Mouse (Mus musculus): ENCODE results near the gene Ncoa6. TPM values are rescaled to one million over a fixed set of nuclear protein-coding genes. Genes with fewer than 3 reads are reported as not detected.
A peak's percentile ranks its signal among the peaks of the same experiment; 100 is the strongest.

The Ncoa6 gene
- polyA plus RNA-seq, 1 experiment from 2014 or later = 16.7 TPM

DNA sequence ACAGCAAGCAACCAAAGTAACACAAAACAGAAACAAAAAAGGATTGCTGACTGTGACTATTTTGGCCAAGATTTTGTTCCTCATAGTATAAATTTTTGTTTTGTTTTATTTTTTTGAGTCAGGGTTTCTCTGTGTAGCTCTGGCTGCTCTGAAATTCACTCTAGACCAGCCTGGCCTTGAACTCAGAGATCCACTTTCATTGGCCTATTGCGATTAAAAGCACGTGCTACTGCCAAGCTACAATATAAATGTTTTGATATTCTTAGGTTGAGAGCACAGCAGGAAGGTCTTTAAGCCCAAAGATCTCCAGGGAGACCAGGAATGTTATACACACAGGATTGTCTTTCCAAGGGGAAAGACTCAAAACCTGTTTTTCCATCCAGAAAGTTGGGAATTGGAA lies 30.2 kb downstream of the Ncoa6 start:
- H3K4me2 ChIP-seq (replicated peaks; ENCODE audit: low read depth, low read length) = no peak overlapping the region
- H3K27me3 ChIP-seq (replicated peaks; ENCODE audit: insufficient read depth, low read length) = no peaks in the 10 kb centered on the region
- H3K36me3 ChIP-seq (ENCODE audit: insufficient read depth, low read length) = no peaks in the 10 kb centered on the region
- H3K27ac ChIP-seq (ENCODE audit: low read length) = no peak overlapping the region
- no peaks in the 10 kb centered on the region for H3K4me1 ChIP-seq (ENCODE audit: insufficient read depth, low read depth, low read length)
- DNase-seq (ENCODE audit: low spot score) (no peak), ATAC-seq (no peak)
- H3K9ac ChIP-seq (replicated peaks; ENCODE audit: low read depth) = no peak overlapping the region
- WGBS = 41% methylated on average over 2 of the region's 2 CpGs
- H3K9me3 ChIP-seq (ENCODE audit: low read length) = no peaks in the 10 kb centered on the region
- H3K4me3 ChIP-seq (ENCODE audit: low read depth, low read length) = no peak overlapping the region
- TF ChIP-seq EP300 (IDR thresholded peaks at IDR 0.05) (no peak), CTCF (IDR thresholded peaks at IDR 0.05) (no peak)

DNA sequence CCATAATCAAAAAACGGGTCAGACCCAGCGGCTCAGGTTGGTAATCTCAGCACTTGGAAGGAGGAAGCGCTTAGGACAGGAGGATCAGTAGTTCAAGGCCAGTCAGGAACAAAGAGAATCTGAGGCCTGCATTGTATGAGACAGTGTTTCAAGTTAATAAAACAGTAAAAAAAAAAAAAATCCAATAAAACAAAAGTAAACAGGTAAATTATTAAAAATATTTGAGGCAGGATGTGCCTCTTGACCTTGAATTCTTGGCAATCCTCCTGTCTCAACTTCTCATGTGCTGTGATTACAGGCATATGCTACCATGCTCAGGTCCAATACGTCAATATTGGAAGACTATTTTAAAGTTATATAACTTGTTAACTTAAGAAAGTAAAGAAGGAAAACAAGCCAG lies 30.8 kb downstream of the Ncoa6 start:
- no peak overlapping the region for H3K9ac ChIP-seq (replicated peaks; ENCODE audit: low read depth)
- no peak overlapping the region for H3K4me3 ChIP-seq (ENCODE audit: low read depth, low read length)
- H3K27ac ChIP-seq (ENCODE audit: low read length) = no peak overlapping the region
- ATAC-seq (no peak), DNase-seq (ENCODE audit: low spot score) (no peak)
- TF ChIP-seq CTCF (IDR thresholded peaks at IDR 0.05) (no peak), EP300 (IDR thresholded peaks at IDR 0.05) (no peak)
- H3K9me3 ChIP-seq (ENCODE audit: low read length) = no peaks in the 10 kb centered on the region
- no peaks in the 10 kb centered on the region for H3K4me1 ChIP-seq (ENCODE audit: insufficient read depth, low read depth, low read length)
- H3K36me3 ChIP-seq (ENCODE audit: insufficient read depth, low read length) = no peaks in the 10 kb centered on the region
- H3K4me2 ChIP-seq (replicated peaks; ENCODE audit: low read depth, low read length) = no peak overlapping the region
- no peaks in the 10 kb centered on the region for H3K27me3 ChIP-seq (replicated peaks; ENCODE audit: insufficient read depth, low read length)
- WGBS = 80% methylated on average over 4 of the region's 4 CpGs

GRCm38 (mm10) chr2:155436445-155436844 lies 37.2 kb downstream of the Ncoa6 start:
- no peak overlapping the region for H3K4me2 ChIP-seq (replicated peaks; ENCODE audit: low read depth, low read length)
- TF ChIP-seq CTCF (IDR thresholded peaks at IDR 0.05) (peak; percentile 60), EP300 (IDR thresholded peaks at IDR 0.05) (no peak)
- peaks cover 14% of the 10 kb centered on the region; the same call in 1 of the 2 replicates for H3K36me3 ChIP-seq (ENCODE audit: insufficient read depth, low read length)
- H3K9ac ChIP-seq (replicated peaks; ENCODE audit: low read depth) = no peak overlapping the region
- no peaks in the 10 kb centered on the region for H3K9me3 ChIP-seq (ENCODE audit: low read length)
- H3K4me3 ChIP-seq (ENCODE audit: low read depth, low read length) = no peak overlapping the region
- no peak overlapping the region for H3K27ac ChIP-seq (ENCODE audit: low read length)
- H3K27me3 ChIP-seq (replicated peaks; ENCODE audit: insufficient read depth, low read length) = no peaks in the 10 kb centered on the region
- no peaks in the 10 kb centered on the region for H3K4me1 ChIP-seq (ENCODE audit: insufficient read depth, low read depth, low read length)
- ATAC-seq (no peak), DNase-seq (ENCODE audit: low spot score) (peak; percentile 37)

- Histone ChIP-seq H3K4me1 (ENCODE audit: insufficient read depth, low read depth, low read length) (no peaks in the 10 kb centered on the region), H3K9ac (replicated peaks; ENCODE audit: low read depth) (no peak overlapping the region), H3K27ac (ENCODE audit: low read length) (no peak overlapping the region), H3K4me2 (replicated peaks; ENCODE audit: low read depth, low read length) (no peak overlapping the region), H3K9me3 (ENCODE audit: low read length) (no peaks in the 10 kb centered on the region), H3K27me3 (replicated peaks; ENCODE audit: insufficient read depth, low read length) (no peaks in the 10 kb centered on the region), H3K4me3 (ENCODE audit: low read depth, low read length) (no peak overlapping the region), H3K36me3 (ENCODE audit: insufficient read depth, low read length) (peaks cover 25% of the 10 kb centered on the region)
- ATAC-seq (no peak), DNase-seq (ENCODE audit: low spot score) (no peak)
- 77% methylated on average over 2 of the region's 2 CpGs for WGBS
- TF ChIP-seq CTCF (IDR thresholded peaks at IDR 0.05) (no peak), EP300 (IDR thresholded peaks at IDR 0.05) (no peak)
Measured at GRCm38 (mm10) chr2:155420911-155421310, 52.8 kb downstream of the Ncoa6 start.

DNA sequence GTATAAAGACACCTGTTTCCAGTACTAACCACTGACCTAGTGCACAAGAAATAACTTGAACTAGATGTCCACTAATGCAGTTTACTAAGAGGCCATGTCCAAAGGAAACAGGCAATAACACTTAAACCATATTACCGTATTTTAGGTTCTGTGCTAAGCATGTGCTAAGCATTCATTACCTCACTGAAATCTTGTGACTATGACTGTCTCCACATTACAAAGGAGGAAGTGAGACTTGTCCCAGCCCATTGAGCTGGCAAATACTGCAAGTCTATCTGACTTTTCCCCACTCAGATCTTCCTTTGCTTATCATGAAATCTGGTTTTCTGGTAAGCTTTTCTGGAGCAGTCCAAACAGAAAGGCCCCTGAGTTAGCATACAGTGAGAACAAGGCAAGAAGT lies 69.1 kb downstream of the Ncoa6 start:
- Histone ChIP-seq H3K36me3 (ENCODE audit: insufficient read depth, low read length) (peaks cover 40% of the 10 kb centered on the region), H3K27ac (ENCODE audit: low read length) (no peak overlapping the region), H3K4me1 (ENCODE audit: insufficient read depth, low read depth, low read length) (no peaks in the 10 kb centered on the region), H3K9me3 (ENCODE audit: low read length) (no peaks in the 10 kb centered on the region), H3K4me3 (ENCODE audit: low read depth, low read length) (no peak overlapping the region), H3K27me3 (replicated peaks; ENCODE audit: insufficient read depth, low read length) (no peaks in the 10 kb centered on the region), H3K4me2 (replicated peaks; ENCODE audit: low read depth, low read length) (no peak overlapping the region), H3K9ac (replicated peaks; ENCODE audit: low read depth) (no peak overlapping the region)
- 83% methylated on average over 1 of the region's 1 CpGs for WGBS
- DNase-seq (ENCODE audit: low spot score) (peak; percentile 24), ATAC-seq (no peak)
- no peak for TF ChIP-seq CTCF (IDR thresholded peaks at IDR 0.05)

DNA sequence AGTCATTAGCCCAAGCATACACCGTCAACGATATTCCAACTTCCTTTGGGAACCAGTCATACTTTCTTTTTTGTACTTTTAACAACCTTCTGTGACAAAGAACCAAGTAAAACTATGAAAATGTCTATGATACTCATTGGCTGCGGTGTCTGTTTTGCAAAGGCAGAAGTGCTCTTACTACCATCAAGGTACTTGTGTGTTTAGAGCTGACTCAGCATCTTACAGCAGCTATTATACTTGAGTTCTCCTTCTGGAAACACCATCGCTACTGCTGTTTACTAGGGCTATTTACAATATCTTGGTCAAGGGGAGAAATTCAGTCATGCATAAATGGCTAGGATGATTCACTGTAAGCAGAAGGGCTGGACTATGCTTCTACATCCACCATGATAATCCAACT lies 71.8 kb downstream of the Ncoa6 start:
- no peak for DNase-seq (ENCODE audit: low spot score)
- no peak overlapping the region for H3K27ac ChIP-seq (ENCODE audit: low read length)
- no peak overlapping the region for H3K4me2 ChIP-seq (replicated peaks; ENCODE audit: low read depth, low read length)
- no peaks in the 10 kb centered on the region for H3K27me3 ChIP-seq (replicated peaks; ENCODE audit: insufficient read depth, low read length)
- H3K9ac ChIP-seq (replicated peaks; ENCODE audit: low read depth) = no peak overlapping the region
- ATAC-seq = no peak
- H3K36me3 ChIP-seq (ENCODE audit: insufficient read depth, low read length) = peaks cover 26% of the 10 kb centered on the region
- WGBS = 95% methylated on average over 4 of the region's 4 CpGs
- no peak for TF ChIP-seq EP300 (IDR thresholded peaks at IDR 0.05)
- TF ChIP-seq CTCF (IDR thresholded peaks at IDR 0.05) = no peak
- H3K4me1 ChIP-seq (ENCODE audit: insufficient read depth, low read depth, low read length) = no peaks in the 10 kb centered on the region
- no peak overlapping the region for H3K4me3 ChIP-seq (ENCODE audit: low read depth, low read length)
- H3K9me3 ChIP-seq (ENCODE audit: low read length) = no peaks in the 10 kb centered on the region

- Histone ChIP-seq H3K4me1 (ENCODE audit: insufficient read depth, low read depth, low read length) (no peaks in the 10 kb centered on the region), H3K27ac (ENCODE audit: low read length) (no peak overlapping the region), H3K36me3 (ENCODE audit: insufficient read depth, low read length) (peaks cover 12% of the 10 kb centered on the region), H3K27me3 (replicated peaks; ENCODE audit: insufficient read depth, low read length) (no peaks in the 10 kb centered on the region), H3K9me3 (ENCODE audit: low read length) (no peaks in the 10 kb centered on the region), H3K4me3 (ENCODE audit: low read depth, low read length) (no peak overlapping the region), H3K9ac (replicated peaks; ENCODE audit: low read depth) (no peak overlapping the region), H3K4me2 (replicated peaks; ENCODE audit: low read depth, low read length) (no peak overlapping the region)
- ATAC-seq = no peak
- no peak for TF ChIP-seq EP300 (IDR thresholded peaks at IDR 0.05)
- no peak for TF ChIP-seq CTCF (IDR thresholded peaks at IDR 0.05)
- DNase-seq (ENCODE audit: low spot score) = no peak
Measured at GRCm38 (mm10) chr2:155400276-155400675, 73.4 kb downstream of the Ncoa6 start.
